Mouse (Mus musculus) kidney, embryonic 16.5 days (tissue): ENCODE results near the gene Creld2. TPM values are rescaled to one million over a fixed set of nuclear protein-coding genes. Genes with fewer than 3 reads are reported as not detected.

ENCODE experiments used
- ATAC-seq: fragments of 200-750 bp; cut with Nextera tagmentation; 2 replicates; pipeline ENCODE4 v1.8.0; 2017; ENCODE audit warnings: moderate TSS enrichment; ENCODE audit not compliant: low FRiP score, low TSS enrichment
- H3K27ac ChIP-seq: fragments of 300-500 bp; sonication (generic); 2 replicates; pipeline ENCODE4 v1.5.1; 2014; ENCODE audit warnings: low read length
- H3K27me3 ChIP-seq: fragments of 300-500 bp; sonication (generic); 2 replicates; pipeline ENCODE4 v1.6.1; 2014; ENCODE audit warnings: low read length, control low read depth, mixed read lengths; ENCODE audit not compliant: insufficient read depth
- H3K36me3 ChIP-seq: fragments of 300-500 bp; sonication (generic); 2 replicates; pipeline ENCODE4 v1.6.1; 2014; ENCODE audit warnings: low read length, control low read depth, mixed read lengths; ENCODE audit not compliant: insufficient read depth
- H3K4me1 ChIP-seq: fragments of 300-500 bp; sonication (generic); 2 replicates; pipeline ENCODE4 v1.6.1; 2014; ENCODE audit warnings: low read length, control low read depth, mixed read lengths; ENCODE audit not compliant: insufficient read depth
- H3K4me2 ChIP-seq: fragments of 300-500 bp; sonication (generic); replicated peaks from 2 replicates; pipeline ENCODE4 v1.6.1; 2014; ENCODE audit warnings: low read depth, low read length
- H3K4me3 ChIP-seq: fragments of 300-500 bp; sonication (generic); 2 replicates; pipeline ENCODE4 v1.5.1; 2014; ENCODE audit warnings: mild to moderate bottlenecking, low read length
- H3K9ac ChIP-seq: fragments of 300-500 bp; sonication (generic); replicated peaks from 2 replicates; pipeline ENCODE4 v1.6.1; 2014; ENCODE audit warnings: low read length
- H3K9me3 ChIP-seq: fragments of 300-500 bp; sonication (generic); 2 replicates; pipeline ENCODE4 v1.6.1; 2016; ENCODE audit warnings: low read length, control low read depth
- WGBS: fragments of 180-500 bp; shearing (Covaris S2); extraction: QIAGEN DNeasy Blood & Tissue Kit; methylation state at CpG from one replicate; pipeline ENCODE4 v1.1.7; 2014; 5-methylcytosine and 5-hydroxymethylcytosine counted together
- polyA plus RNA-seq: library from polyadenylated mRNA; unstranded; fragments of >200 nt; fragmentation: Nextera tagmentation; extraction: Ambion mirVana; gene quantifications from 2 replicates; pipeline ENCODE4 v1.2.1, GENCODE M21; 2015

Creld2 gene
- polyA plus RNA-seq, 1 experiment from 2014 or later = 133 TPM

DNA sequence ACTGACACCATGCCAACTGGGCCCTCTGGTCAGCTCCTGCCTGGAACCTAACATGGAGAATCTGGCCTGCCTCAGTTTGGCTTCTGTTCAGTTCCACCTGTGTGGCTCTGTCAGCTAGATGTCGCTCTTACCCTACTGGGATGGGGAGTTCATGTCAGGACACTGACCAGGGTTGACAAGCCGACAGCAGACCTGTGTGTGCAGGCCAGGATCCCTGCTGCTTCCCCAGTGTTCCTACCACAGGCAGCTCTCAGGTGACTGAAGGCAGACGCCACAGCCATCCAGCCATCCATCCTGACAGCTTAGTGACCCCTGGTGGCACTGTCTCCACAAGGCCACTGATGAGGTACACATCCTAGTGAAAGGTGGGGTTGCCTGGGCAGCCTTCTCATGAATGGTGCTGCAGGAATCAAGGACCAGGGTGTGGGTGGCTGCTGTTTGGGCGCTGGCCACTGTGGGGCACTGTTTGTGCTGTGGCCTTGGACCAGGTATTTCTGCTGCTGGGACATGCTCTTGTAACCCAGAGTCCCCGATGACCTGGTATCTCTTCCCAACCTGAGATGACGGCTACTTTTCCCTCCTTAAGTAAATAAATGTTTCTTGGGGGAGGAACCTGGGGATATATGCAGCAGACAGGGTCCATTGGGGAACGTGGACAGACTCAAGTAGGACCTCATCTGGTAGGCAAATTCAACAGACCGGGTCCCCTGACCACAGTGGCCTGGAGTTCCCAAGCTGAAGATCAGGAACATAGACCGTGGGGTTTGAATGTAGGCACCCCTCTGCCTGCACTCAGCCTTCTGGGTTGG lies 8.7 kb downstream of the Creld2 start:
- peak; percentile 25 for ATAC-seq
- 26% methylated on average over 9 of the region's 9 CpGs for WGBS
- peaks cover 27% of the 10 kb centered on the region for H3K36me3 ChIP-seq

DNA sequence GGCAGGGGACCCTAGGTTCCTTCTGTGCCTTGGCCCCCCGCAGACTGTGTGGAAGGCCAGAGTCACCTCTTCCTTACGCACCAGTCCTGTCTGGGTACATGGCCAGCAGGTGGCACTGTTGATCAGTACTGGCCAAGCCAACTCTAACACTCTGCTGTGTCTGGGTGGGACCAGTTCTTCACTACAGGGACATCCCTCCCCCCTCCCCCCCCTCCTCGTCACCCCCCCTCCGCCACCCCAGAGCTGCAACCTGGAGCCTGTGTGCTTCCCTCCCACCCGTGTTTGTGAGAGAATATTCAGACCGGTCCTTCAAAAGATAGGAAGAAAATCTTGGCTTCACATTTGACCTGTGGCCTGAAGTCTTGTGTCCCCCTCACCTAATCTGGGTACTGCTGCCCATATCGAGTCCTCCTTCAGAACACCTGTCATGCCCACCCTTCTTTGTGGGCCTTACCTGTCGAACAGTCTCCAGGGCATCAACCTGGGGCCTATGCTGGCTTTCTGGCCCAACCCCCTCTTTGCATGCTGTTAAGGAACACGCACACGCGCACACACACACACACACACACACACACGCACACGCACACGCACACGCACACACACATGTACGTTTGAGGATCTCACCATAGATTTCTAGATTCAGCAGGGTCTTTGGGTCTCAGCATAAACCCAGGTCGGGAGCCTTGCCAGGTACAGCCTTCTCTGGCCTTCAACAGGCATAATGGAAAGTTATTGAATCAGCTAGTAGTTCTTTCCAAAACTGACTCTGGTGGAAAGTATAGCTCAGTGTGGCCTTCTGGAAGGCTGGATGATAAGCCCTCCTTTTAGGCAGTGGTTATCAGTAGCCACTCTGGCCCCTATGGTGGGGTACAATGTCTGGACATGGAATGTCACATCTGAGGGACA lies 9.6 kb downstream of the Creld2 start:
- H3K36me3 ChIP-seq = peaks cover 20% of the 10 kb centered on the region
- no peak overlapping the region for H3K4me3 ChIP-seq
- 0 out of 2 replicates have a peak overlapping the region, but pooled peaks have one; percentile 15 for H3K9ac ChIP-seq
- H3K27ac ChIP-seq = no peak overlapping the region
- H3K9me3 ChIP-seq = no peaks in the 10 kb centered on the region
- no peaks in the 10 kb centered on the region for H3K27me3 ChIP-seq
- peaks cover 16% of the 10 kb centered on the region for H3K4me1 ChIP-seq
- H3K4me2 ChIP-seq = no peak overlapping the region
- ATAC-seq = peak; percentile 89
- WGBS = 56% methylated on average over 17 of the region's 17 CpGs

More for the DNA sequence above, 8.7 kb downstream of the Creld2 start:
- H3K9ac ChIP-seq = no peak overlapping the region
- H3K9me3 ChIP-seq = no peaks in the 10 kb centered on the region
- H3K27ac ChIP-seq = no peak overlapping the region
- H3K4me3 ChIP-seq = no peak overlapping the region
- no peak overlapping the region for H3K4me2 ChIP-seq
- H3K27me3 ChIP-seq = no peaks in the 10 kb centered on the region
- H3K4me1 ChIP-seq = peaks cover 16% of the 10 kb centered on the region

DNA sequence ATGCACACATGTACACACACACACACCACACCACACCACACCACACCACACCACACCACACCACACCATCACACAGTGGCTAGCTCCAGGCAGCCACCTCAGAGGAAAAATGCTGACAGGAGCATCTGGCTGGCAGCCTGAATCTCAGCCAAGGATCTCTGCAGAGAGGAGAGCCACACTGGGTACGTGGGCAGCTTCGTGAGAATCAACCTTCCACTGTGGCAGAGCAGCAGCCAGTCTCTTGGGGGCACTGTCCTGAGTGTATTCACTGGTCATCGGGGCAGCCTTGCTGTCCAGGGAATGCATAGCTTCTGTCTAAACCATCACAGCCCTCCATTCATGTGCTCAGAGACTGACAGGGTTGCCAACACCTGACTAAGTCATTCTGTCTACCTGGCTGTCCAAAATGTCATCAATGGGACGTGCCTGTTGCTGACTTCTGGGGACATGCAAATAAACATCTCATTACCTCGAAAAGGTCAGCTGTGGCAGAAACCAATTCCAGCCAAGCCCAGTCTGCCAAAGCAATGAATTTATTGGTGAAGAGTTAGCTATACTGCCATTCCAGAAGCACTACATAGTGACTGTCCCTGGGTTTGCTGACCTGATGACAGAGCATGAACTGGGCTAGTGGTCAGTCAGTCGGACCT lies 10.5 kb downstream of the Creld2 start:
- Histone ChIP-seq H3K27ac (no peak overlapping the region), H3K4me2 (no peak overlapping the region), H3K9ac (no peak overlapping the region), H3K36me3 (peaks cover 11% of the 10 kb centered on the region), H3K4me1 (peaks cover 16% of the 10 kb centered on the region), H3K27me3 (no peaks in the 10 kb centered on the region), H3K9me3 (no peaks in the 10 kb centered on the region), H3K4me3 (no peak overlapping the region)
- no peak for ATAC-seq
- 73% methylated on average over 6 of the region's 6 CpGs for WGBS

DNA sequence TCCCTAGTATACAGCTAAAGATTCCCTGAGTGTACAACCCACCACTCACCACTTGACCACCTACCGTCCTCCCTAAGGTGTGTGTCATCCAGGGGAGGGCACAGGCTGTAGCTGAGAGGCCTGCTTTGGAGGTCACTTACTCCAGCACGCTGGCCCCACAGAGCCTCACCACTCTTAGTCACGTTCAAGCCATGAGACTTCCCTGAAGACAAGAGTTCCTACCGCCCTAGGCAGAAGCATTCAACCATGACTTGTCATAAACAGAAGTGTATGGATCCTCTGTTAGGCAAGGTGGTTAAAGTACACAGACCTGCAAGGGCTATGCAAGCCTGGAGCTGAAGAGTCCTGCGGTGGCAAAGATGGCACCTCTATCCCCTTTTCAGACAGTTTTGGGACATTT lies 11.2 kb downstream of the Creld2 start:
- H3K4me1 ChIP-seq = peaks cover 16% of the 10 kb centered on the region
- H3K36me3 ChIP-seq = peaks cover 5% of the 10 kb centered on the region; the same call in 1 of the 2 replicates
- ATAC-seq = peak; percentile 29; the same call in 1 of the 2 replicates
- WGBS = 58% methylated on average over 5 of the region's 5 CpGs
- no peaks in the 10 kb centered on the region for H3K9me3 ChIP-seq
- no peak overlapping the region for H3K9ac ChIP-seq
- H3K27me3 ChIP-seq = no peaks in the 10 kb centered on the region
- peak overlapping the region; percentile 80; the same call in 1 of the 2 replicates for H3K27ac ChIP-seq
- no peak overlapping the region for H3K4me2 ChIP-seq
- H3K4me3 ChIP-seq = no peak overlapping the region

DNA sequence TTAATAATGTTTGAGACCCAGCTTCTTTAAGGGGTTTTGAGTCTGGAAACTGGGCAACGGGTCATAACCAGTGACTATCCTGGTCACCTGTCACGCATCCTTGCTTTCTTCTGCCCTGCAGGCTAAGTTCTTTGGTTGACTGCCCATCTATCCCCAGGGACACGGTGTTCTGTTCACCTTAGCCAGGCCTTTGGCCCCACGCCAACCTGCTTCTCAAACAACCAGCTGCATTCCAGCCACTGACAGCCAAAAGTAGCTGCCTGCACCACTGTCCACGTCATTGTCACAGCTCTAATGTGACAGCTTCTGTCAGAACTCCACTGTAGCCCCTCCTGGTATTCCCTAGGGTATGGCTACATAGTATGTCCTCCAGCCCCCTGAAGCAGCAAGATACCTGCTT lies 12.0 kb downstream of the Creld2 start:
- no peak overlapping the region for H3K4me3 ChIP-seq
- no peaks in the 10 kb centered on the region for H3K27me3 ChIP-seq
- 0 out of 2 replicates have a peak, but pooled peaks have one; percentile 13 for ATAC-seq
- H3K9me3 ChIP-seq = no peaks in the 10 kb centered on the region
- H3K4me2 ChIP-seq = no peak overlapping the region; the same call in 1 of the 2 replicates
- H3K9ac ChIP-seq = no peak overlapping the region
- 21% methylated on average over 5 of the region's 5 CpGs for WGBS
- H3K27ac ChIP-seq = peak overlapping the region; percentile 80
- peaks cover 16% of the 10 kb centered on the region for H3K4me1 ChIP-seq
- H3K36me3 ChIP-seq = no peaks in the 10 kb centered on the region

DNA sequence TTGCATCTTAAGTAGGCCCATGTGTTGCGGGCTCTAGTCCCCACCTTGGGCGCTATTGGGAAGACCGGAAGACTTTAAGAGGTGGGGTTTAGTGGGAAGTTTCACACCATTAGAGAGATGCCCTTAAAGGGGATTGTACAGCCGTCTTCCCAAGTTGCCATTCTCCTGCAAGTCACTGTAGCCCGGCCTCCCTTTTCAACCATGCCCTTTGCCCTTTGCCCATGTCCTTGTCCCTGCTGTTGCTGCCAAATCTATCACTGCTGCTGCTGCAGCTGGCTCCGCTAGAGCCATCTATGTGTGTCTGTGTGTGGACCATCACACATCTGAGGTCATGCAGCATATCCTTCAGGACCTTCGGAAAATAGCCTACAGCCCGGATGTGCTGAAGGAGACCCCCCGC lies 13.1 kb downstream of the Creld2 start:
- ATAC-seq = no peak
- Histone ChIP-seq H3K4me3 (no peak overlapping the region), H3K36me3 (no peaks in the 10 kb centered on the region), H3K9ac (no peak overlapping the region), H3K27me3 (no peaks in the 10 kb centered on the region), H3K27ac (no peak overlapping the region), H3K9me3 (no peaks in the 10 kb centered on the region), H3K4me1 (peaks cover 19% of the 10 kb centered on the region), H3K4me2 (no peak overlapping the region)
- WGBS = 70% methylated on average over 9 of the region's 9 CpGs

DNA sequence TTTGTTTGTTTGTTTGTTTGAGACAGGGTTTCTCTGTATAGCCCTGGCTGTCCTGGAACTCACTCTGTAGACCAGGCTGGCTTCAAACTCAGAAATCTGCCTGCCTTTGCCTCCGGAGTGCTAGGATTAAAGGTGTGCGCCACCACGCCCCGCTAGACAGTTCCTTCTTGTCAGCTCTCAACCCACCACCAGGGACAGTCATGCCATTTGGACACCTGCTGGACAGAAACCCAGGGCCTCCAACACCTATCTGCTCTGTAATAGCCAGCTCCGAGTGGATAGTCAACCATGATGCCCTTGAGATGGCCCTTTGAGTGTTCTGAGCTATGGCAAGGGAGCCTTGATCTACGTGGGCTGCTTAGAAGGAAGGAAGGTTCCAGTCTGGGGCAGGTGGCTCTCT lies 16.6 kb downstream of the Creld2 start:
- H3K4me2 ChIP-seq = no peak overlapping the region

DNA sequence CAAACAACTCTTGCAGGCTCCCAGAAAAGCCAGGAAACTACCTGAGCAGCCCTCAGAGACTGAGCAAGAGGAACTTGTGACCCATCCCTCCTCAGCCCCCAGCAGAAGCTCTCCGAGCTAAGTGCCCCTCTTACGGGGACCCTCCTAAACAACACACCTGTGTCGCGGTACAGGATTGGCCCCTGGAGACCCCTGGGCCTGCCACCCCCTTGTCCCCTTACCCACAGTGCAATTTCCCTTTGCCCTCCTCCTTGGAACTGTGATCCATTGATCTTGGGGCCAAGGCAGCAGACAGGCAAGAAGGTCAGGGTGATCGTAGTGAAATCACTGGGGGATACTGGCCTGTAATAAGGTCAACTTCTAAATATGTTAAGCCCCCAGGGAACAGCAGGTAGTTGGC lies 17.1 kb downstream of the Creld2 start:
- Histone ChIP-seq H3K36me3 (no peaks in the 10 kb centered on the region), H3K27me3 (no peaks in the 10 kb centered on the region), H3K9me3 (no peaks in the 10 kb centered on the region), H3K4me1 (peaks cover 28% of the 10 kb centered on the region), H3K4me2 (peak overlapping the region; percentile 95; the same call in 1 of the 2 replicates), H3K4me3 (no peak overlapping the region), H3K9ac (no peak overlapping the region), H3K27ac (no peak overlapping the region)
- WGBS = 59% methylated on average over 5 of the region's 5 CpGs
- ATAC-seq = no peak

More for the DNA sequence above, 16.6 kb downstream of the Creld2 start:
- Histone ChIP-seq H3K9ac (no peak overlapping the region), H3K27me3 (no peaks in the 10 kb centered on the region), H3K27ac (no peak overlapping the region), H3K9me3 (no peaks in the 10 kb centered on the region), H3K4me3 (no peak overlapping the region), H3K4me1 (peaks cover 33% of the 10 kb centered on the region), H3K36me3 (no peaks in the 10 kb centered on the region)
- WGBS = 73% methylated on average over 6 of the region's 6 CpGs
- ATAC-seq = no peak

DNA sequence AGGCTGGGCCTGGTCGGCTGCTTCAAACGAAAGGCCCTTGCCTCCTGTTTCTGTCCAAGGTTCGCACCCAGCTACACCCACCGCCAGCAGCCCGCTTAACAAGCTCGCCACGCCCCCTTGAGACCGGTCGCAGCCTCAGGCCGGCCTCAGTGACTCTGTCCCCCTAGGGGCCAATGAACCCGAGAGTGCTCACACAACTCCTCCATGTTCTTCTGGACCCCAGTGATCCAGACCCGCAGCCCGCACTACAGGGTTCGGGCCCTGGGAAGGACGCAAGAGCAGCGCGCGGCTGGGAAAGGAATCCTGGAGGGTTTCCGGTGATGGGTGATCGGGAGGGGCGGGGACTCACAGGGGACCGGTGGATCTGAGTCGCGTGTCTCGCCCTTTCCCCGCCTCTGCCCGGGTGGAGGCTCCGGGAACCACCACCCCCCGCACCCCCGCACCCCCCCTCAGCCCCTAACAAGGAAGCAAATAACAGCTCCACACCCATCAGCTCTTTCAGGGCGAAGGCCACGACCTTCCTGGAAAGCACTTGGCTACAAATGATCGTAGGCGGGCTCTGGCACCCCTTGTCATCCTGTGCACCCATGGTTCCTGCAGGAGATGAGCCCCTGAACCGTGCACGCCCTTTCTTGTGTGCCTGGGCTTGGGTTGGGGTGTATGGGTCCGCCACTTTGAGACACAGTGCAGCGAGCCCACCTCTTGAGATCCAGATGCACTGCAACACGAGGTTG lies 17.9 kb downstream of the Creld2 start:
- Histone ChIP-seq H3K4me2 (peak overlapping the region; percentile 95), H3K9me3 (no peaks in the 10 kb centered on the region), H3K4me3 (peak overlapping the region; percentile 51), H3K36me3 (no peaks in the 10 kb centered on the region), H3K27me3 (no peaks in the 10 kb centered on the region), H3K4me1 (peaks cover 23% of the 10 kb centered on the region), H3K9ac (peak overlapping the region; percentile 63), H3K27ac (peak overlapping the region; percentile 18; the same call in 1 of the 2 replicates)
- under 1% methylated on average over 39 of the region's 39 CpGs for WGBS
- peak; percentile 47 for ATAC-seq
